Mouse (Mus musculus): ENCODE results near the gene Ccl11.
A peak's percentile ranks its signal among the peaks of the same experiment; 100 is the strongest.

Gene Ccl11

DNA sequence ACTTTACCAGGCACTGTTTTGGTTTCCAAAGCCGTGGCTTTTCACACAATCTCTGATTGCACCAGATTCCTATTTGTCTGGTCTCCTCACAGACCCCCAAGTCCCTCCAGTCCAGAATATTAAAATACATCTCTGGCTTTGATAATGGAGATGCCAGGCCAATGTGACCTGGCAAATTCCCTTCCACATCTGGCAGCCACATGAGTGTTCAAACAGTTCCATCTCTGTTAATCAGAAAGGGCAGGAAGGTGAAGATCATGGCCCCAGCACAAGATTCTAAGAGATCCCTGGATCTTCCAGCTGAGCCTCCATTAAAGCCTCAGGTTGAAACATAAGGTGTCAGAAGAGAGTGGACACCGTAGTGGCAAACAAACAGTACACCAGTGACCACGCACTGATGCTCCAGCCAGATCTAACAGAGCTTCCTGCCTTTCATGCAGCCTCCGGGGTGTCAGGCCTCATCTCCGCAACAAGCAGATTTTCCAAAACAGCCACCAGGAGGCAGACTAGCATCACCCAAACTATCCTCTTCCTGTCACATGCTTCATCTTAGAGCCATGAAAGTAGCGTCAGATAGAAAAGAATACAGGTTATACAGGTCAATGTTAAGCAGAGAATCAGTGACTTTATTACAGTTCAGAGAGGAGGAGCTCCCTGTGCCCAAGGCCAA, 9.7 kb upstream of the Ccl11 start:
- DNase-seq (ENCODE audit: low read depth, low spot score) = peak; percentile 71

DNA sequence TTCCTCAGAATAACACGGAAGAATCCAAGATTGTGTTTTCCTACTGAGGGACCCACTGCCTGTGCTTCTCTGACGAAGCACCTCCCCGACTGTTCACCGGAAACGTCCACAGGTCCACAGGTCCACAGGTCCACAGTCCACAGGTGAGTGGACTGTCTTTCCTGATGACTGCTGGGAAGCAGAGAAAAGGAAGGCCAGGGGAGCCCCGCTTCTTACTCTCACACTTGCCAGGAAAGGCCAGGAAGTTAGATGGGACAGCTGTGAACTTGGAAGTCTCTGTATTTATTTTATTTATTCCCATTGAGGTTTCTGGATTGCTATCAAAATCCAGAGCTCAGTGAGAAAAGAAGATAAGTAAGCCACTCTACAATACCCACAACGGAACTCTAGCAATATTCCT, 3.8 kb upstream of the Ccl11 start:
- DNase-seq (ENCODE audit: low read depth, low spot score) = no peak

DNA sequence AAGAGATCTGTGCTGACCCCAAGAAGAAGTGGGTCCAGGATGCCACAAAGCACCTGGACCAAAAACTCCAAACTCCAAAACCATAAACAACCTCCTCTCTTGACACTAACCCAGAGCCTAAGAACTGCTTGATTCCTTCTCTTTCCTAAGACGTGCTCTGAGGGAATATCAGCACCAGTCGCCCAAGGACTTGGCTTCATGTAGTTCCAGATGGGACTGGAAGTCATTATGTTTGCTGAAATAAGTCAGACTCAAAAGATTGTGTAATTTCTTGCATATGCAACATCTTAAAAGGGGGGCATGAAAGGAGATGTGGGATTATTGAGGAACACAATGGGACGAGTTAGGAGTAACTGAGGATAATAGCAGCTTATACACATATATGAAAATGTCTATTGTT, 4.6 kb downstream of the Ccl11 start:
- DNase-seq (ENCODE audit: low read depth, low spot score) = no peak

DNA sequence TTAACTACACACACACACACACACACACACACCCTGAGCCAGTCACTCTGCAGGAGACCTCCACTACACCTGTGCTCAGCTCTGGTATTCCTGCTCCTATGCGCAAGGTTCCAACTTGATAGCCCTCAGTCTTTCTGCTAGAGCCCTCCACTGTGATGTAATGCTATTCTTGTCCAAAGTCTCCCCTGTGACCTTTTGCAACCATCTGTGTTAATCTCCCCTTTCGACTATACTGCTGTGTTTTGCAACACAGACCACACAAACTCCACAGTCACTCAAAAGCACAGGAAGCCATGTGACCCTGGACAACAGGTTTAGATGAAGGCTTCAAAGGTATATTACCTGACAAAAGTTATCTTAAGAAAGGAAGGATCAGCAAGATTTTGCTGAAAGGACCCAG, 5.8 kb downstream of the Ccl11 start:
- no peak for DNase-seq (ENCODE audit: low read depth, low spot score)

DNA sequence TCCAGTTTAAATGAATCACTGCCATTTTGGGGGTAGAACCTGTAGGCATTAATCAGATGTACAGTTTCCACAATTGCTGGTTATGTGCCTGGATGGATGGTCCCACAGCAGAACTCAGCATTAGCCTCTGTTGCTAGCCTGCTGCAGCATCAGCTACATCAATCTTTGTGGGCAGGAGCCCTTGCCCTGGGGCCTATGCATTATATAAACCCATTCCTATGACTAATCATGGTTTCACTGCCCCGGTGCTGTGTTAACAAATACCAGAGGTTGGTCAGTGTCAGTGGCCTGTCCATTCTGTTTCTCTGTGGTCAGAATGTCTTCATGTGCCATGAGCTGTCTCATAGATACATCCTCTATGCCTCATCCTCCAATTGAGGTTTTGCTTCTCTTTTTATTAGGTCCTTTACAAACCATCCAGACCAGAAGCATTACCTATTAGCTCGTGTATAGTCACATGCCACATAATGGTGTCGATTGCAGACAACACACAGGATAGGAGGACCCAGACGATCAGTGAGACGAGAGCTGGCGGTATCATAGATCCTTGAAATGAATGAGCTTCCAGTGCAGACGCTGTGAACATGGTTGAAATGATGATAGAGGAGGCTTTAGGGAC, 9.4 kb downstream of the Ccl11 start:
- no peak for DNase-seq (ENCODE audit: low read depth, low spot score)

DNA sequence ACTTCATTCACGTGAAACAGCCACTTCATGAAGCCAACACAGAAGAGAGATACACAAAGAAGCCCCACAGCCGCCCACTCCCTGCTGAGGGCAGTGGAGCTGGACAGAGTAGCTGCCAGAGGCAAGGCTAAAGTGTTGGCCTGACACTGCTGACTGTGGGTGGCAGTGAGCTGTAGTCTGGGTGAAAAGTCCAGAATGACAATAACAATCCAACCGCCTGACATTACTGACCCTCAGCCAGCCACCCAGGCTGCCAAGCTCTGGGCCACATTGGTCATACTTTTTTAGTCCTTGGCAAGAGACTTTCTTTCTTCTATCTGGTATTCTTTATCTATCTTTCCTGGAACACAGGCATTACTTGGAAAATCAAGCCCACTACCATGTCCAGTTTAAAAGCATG, 13.5 kb downstream of the Ccl11 start:
- DNase-seq (ENCODE audit: low read depth, low spot score) = no peak

DNA sequence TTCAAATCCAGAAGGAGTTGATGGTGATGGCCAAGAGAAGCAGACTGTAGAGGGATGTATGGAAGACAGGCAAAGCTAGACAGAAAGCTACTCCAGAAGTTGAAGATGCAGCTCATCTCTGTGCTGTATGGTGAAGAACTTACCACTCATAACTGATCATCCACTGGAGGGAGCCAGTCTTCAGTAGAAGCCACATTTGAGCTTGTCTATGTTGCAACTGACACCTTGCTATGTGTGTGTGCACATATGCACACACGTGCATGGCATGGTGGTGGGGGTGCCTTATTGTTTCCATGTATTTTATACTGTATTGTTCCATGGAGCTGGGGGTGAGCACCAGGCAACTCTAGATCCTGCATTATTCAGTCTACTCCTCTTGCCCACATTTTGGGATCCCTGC, 14.8 kb downstream of the Ccl11 start:
- no peak for DNase-seq (ENCODE audit: low read depth, low spot score)

DNA sequence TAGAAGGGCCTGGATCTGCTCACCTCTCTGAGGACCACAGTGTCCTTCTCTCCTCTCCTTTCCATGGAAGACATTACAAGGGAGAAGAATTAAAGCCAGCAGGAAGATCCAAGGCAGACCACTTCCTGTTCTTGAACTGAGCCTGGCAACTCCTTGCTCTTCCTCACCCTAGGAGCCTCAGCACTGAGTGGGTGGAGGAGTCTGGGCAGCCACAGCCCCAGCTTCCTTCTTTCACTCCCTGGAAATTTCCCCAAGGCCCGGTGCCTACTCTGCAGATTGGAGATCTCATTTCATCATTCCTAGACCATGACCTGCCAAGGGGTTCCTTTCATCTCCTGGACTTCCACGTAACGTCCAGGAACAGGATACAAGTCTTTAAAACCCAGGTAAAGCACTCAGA, 15.4 kb downstream of the Ccl11 start:
- no peak for DNase-seq (ENCODE audit: low read depth, low spot score)

DNA sequence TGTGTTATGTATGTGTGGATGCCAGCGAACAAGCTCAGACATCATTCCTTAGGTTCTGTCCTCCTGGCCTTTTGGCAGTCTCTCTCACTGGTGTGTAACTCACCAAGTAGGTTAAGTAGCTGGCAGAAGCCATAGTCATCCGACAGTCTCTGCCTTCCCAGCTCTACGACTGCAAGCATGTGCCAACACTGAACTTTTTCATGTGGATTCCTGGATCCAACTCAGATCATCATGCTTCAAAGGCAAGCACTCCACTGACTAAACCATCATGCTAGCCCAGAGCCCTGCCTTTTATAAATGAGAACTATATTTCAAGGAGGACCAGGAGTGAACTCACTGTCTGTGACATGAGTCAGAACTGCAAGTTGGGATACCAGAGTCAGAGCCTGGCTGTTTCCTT, 16.1 kb downstream of the Ccl11 start:
- no peak for DNase-seq (ENCODE audit: low read depth, low spot score)

DNA sequence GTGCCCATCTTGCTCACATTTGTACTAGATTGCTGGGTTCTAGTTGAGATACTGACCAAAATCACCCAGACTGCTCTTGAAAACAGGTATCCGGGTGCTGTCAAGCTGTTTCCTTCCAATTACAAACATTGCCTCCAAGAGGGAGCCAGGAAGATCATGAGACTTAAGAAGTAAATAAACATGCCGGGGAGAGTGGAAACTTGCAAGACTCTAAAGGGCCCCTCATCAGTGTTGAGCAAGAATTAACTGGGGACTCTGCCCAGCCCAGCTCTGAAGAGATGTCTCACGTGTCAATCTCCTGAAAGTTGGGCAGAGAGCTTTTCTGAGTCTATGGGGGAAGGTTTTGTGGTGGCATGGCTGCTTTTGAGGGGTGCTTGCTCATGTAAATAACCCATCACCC, 19.4 kb downstream of the Ccl11 start:
- no peak for DNase-seq (ENCODE audit: low read depth, low spot score)

DNA sequence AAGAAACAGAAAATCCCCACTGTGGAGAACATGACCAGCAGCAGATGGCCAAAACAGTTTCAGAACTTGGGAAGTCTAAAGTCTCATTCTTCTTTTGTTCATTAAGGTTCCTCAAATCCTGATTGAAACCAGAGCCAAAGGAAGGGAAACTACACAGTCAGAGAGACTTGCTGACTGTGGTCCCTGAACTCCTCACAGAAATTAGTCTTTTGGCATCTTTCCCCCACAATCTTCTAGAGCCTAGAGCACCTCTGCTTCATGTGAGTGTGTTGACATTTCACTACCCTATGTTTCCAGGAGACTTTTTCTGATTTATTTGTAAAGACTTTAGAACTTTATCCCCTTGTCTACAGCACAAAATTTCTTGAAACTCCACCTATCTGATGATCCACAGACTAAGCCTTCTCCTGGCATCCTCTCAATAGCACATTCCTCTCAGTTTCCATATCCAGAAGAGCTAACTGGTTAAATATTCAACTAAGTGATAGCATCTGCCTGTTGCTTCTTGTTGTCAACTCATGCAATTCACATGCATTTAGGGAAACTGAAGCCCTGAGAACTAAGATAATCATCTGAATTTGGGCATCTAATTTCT, 20.6 kb downstream of the Ccl11 start:
- no peak for DNase-seq (ENCODE audit: low read depth, low spot score)

DNA sequence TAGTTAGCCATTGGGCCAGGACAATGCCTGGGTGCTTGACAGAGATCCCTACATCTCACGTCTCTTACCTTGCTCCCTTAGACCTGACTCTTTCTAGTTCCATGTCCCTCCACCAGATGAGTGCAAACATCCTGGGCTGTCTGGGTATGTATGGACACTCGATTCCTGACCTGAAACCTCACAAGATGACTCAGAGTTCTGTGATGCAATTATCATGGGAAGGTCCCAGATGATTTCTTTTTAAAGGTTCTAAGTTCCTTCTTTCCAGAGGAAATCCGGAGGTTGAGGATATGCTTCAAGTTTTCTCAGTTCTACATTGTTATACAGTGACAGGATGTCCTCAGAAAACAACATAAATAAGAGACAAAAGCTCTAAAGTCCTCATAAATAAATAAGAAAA, 23.2 kb downstream of the Ccl11 start:
- DNase-seq (ENCODE audit: low read depth, low spot score) = no peak

DNA sequence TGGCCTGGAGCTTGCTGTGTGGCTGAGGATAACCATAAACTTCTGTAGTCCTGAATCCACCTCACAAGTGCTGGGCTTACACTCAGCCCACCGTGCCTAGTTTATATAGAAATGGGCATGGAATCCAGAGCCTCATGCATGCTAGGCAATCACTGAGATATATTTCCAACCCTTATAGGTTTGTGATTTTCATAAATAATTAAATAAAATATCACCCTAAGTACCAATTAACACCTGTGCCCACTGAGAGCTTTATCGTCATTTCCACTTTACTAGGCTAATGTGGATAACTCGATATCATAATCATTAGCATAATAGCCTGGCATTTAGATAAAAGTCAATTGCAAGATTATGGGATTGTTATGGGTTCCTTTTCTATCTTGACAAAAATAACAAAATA, 26.7 kb downstream of the Ccl11 start:
- no peak for DNase-seq (ENCODE audit: low read depth, low spot score)

DNA sequence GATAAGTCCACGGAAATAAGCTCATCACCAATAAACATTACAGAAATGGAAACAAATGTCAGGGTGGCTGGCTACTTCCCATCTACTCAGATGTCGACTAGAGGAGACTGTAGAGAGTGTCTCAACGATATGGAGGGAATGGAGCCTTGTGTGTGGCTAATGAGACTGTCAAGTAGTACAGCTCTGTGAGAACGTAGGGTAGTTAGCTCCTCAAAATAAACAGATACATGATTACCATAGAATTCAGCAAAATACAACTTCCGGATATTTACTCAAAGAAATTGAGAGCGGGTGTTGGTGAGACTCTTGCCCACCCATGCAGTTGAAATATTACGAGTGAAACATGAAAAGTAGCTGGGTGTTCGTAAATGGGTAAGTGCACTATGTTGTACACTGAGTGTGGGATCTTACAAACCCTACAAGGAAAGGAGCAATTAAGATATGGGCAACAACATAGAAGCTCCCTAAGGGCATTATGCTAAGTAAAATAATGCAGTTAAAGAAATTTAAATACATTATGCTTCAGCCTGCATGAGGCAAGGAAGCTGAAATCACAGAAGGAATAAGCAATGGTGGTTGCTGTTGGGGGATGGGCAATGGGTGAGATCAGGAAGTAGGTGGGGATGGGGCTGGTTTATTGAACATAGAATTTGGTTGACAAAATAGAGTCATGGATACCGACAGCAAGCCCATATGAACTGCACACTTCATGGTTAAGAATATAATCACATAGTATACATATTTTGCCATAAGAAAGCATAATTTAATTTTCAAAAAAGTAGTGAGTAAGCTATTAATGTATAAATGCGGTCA, 42.1 kb downstream of the Ccl11 start:
- DNase-seq (ENCODE audit: low read depth, low spot score) = no peak

DNA sequence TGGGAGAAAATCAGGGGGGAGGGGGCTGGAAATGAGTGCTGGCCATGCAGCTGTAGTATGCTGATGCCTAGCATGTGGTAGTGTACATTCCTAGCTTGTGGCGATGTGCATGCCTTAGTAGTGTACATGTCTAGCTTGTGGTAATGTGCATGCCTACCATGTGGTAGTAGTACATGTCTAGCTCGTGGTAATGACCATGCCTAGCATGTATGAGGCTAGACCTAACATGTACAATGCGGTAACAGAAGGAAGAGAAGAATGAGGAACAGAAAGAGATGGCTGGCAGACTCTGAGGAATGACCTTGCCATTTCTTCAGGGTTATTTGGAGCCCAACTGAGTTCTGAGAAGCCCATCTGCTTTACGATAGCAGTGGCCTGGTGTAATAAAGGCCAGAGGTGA, 43.5 kb downstream of the Ccl11 start:
- no peak for DNase-seq (ENCODE audit: low read depth, low spot score)

DNA sequence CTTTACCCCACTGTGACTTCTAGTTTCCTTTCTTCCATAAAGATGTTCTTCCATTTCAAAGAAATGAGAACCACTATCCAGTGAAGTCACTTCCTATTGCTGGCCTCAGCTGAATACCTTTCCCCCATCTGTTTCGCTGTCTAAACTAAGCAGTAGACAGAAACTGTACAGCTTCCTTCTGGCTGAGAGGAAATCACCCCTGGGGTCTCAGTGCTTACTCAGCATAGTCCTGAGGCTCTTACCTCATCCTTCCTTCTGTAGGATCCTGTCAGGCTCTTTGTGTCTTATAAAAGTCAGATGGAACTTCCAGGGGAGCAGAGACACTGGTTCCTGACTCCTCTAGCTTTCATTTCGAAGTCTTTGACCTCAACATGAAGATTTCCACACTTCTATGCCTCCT, 43.9 kb downstream of the Ccl11 start, which contains the start of gene Ccl12:
TSS of gene Ccl12 (plus strand) at position 317 of the 400 bp plus-strand sequence.
- no peak for DNase-seq (ENCODE audit: low read depth, low spot score)

DNA sequence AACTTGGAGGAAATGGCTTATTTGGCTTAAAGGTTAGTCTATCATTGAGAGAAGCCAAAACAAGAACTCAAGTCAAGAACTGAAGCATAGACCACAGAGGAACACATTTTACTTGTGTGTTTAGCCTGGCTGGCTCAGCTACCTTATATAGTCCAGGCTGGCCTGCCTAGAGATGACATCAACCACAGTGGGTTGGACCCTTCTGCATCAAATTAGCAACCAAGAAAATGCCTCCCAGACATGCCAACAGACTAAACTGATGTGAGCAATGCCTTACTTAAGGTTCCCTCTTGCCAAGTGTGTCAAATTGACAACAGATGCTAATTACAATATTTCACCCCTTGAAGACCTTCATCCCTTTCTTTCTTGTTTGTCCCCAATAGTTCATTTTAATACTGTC, 52.0 kb downstream of the Ccl11 start:
- no peak for DNase-seq (ENCODE audit: low read depth, low spot score)

DNA sequence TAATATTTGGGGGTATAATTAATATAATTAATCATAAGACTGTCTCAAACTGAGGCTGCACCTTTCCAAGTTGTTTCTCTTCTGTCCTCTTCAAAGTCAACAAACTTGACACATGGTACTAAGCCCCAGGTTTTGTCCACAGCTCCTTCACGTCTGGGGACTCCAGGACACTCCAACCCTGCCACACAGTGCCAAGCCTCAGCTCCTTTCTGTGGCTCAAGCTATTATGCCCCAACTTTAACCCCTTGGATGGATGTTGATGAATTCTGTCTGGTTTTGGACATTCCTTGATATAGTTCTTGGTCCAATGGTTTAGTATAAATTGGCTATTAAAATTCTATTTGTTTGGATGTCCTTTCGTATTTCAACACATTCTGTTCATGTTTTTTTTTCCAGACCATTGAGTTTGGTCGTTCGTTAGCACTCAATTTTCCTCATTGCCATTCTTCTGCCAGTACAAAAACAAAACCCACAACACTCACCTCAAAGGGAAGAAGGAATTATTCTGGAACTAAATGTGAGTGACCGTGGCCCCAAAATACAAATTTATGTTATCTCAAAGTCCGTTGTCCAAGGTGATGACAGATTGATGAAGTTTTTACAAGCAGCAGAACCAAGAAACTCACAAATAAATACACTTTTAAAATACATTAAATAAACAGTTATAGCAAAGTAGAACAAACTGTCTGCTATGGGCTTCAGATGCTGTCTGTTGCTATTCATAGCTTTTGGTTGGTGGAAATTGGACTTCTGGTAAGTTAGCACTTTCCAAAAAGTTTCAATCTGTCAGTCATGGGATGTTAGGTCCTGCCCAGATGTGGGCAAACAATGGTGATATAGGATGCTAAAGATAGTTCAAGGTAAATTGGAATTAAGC, 53.0 kb downstream of the Ccl11 start:
- no peak for DNase-seq (ENCODE audit: low read depth, low spot score)
